Mouse (Mus musculus) hindbrain, postnatal 0 days (tissue): ENCODE results near the gene Tesk1. TPM values are rescaled to one million over a fixed set of nuclear protein-coding genes. Genes with fewer than 3 reads are reported as not detected.

Source experiments
- ATAC-seq: fragments of 200-750 bp; cut with Nextera tagmentation; 2 replicates; pipeline ENCODE4 v1.8.0; 2017; ENCODE audit warnings: mild to moderate bottlenecking, moderate TSS enrichment, moderate library complexity
- DNase-seq: peaks from one replicate; pipeline ENCODE4 v3.0.0-alpha.2; 2015; ENCODE audit warnings: low spot score
- H3K27ac ChIP-seq: fragments of 300-500 bp; sonication (generic); 2 replicates; pipeline ENCODE4 v1.5.1; 2014; ENCODE audit warnings: mild to moderate bottlenecking
- H3K27me3 ChIP-seq: fragments of 300-500 bp; sonication (generic); 2 replicates; pipeline ENCODE4 v1.6.1; 2014; ENCODE audit warnings: low read length, mixed read lengths; ENCODE audit not compliant: insufficient read depth
- H3K36me3 ChIP-seq: fragments of 300-500 bp; sonication (generic); 2 replicates; pipeline ENCODE4 v1.6.1; 2014; ENCODE audit warnings: low read length, mixed read lengths; ENCODE audit not compliant: insufficient read depth
- H3K4me1 ChIP-seq: fragments of 300-500 bp; sonication (generic); 2 replicates; pipeline ENCODE4 v1.6.1; 2014; ENCODE audit warnings: antibody characterized with exemption, low read length, mixed read lengths; ENCODE audit not compliant: insufficient read depth
- H3K4me2 ChIP-seq: fragments of 300-500 bp; sonication (generic); 2 replicates; pipeline ENCODE4 v1.6.1; 2014; ENCODE audit warnings: low read depth, mild to moderate bottlenecking, low read length, moderate library complexity, mixed read lengths
- H3K4me3 ChIP-seq: fragments of 300-500 bp; sonication (generic); 2 replicates; pipeline ENCODE4 v1.5.1; 2014; ENCODE audit warnings: low read length
- H3K9ac ChIP-seq: fragments of 300-500 bp; sonication (generic); replicated peaks from 2 replicates; pipeline ENCODE4 v1.6.1; 2014; ENCODE audit warnings: mild to moderate bottlenecking, low read length, moderate library complexity, mixed read lengths
- H3K9me3 ChIP-seq: fragments of 300-500 bp; sonication (generic); 2 replicates; pipeline ENCODE4 v1.6.1; 2016; ENCODE audit warnings: low read length, mixed read lengths
- CTCF ChIP-seq: IDR thresholded peaks from 2 replicates; pipeline ENCODE4 v1.5.1; 2016; ENCODE audit warnings: antibody characterized with exemption, control low read depth, low read depth
- WGBS: fragments of 180-500 bp; shearing (Covaris S2); extraction: QIAGEN DNeasy Blood & Tissue Kit; methylation state at CpG from one replicate; pipeline ENCODE4 v1.1.7; 2014; 5-methylcytosine and 5-hydroxymethylcytosine counted together
- polyA plus RNA-seq: library from polyadenylated mRNA; unstranded; fragments of >200 nt; fragmentation: Nextera tagmentation; extraction: Ambion mirVana; gene quantifications from 2 replicates; pipeline ENCODE4 v1.2.1, GENCODE M21; 2015
- total RNA-seq: library from RNA; depleted of rRNA; stranded (reverse); fragments of >200 nt; gene quantifications from 2 replicates; pipeline ENCODE4 v1.2.3, GENCODE M21; 2014

Tesk1 gene
- total and polyA plus RNA-seq, 2 experiments from 2014 or later, result 17.8 to 171 TPM

DNA sequence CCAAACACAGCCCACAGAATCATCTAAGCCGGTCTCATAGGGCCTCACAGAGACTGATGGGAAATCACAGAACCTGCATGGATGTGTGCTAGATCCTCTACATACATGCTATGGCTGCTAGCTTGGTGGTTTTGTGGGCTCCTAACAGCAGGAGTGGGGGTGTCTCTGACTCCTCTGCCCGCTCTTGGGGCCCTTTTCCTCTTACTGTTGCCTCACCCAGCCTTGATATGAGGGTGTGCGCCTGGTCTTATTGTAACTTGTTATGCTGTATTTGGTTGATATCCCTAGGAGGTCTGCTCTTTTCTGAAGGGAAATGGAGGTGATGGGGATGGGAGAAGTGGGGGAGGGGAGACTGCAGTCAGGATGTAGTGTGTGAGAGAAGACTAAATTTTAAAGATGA lies 47.9 kb downstream of the Tesk1 start:
- TF ChIP-seq CTCF, result no peak
- Histone ChIP-seq H3K36me3 (no peaks in the 10 kb centered on the region), H3K9ac (no peak overlapping the region), H3K27ac (no peak overlapping the region), H3K4me3 (no peak overlapping the region), H3K4me1 (peaks cover 4% of the 10 kb centered on the region), H3K27me3 (no peaks in the 10 kb centered on the region), H3K9me3 (no peaks in the 10 kb centered on the region), H3K4me2 (no peak overlapping the region)
- DNase-seq (no peak), ATAC-seq (no peak)
- 100% methylated on average over 3 of the region's 3 CpGs for whole genome bisulfite sequencing

DNA sequence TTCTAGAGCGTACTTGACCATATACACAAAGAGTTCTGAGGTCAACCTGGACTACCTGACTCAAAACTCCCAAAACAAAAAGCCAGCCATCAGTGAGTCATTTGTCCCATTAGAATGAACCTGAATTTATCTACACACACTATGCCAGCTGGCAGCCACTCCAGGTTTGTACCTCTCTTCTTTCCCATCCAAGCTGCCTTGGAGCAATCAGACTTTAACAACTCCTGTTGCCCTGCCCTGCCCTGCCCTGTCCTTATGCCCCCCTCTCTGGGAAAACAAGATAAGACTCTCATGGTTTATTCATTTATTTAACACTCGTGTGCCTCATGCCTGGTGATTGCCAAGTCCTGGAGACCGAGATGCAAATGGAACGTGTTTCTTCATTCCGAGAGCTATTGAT lies 49.1 kb downstream of the Tesk1 start:
- ATAC-seq (no peak), DNase-seq (no peak)
- H3K27ac ChIP-seq, result no peak overlapping the region
- no peak overlapping the region for H3K4me2 ChIP-seq
- no peak overlapping the region for H3K4me3 ChIP-seq
- 89% methylated on average over 5 of the region's 5 CpGs for WGBS
- no peaks in the 10 kb centered on the region; the same call in 1 of the 2 replicates for H3K36me3 ChIP-seq
- no peak for TF ChIP-seq CTCF
- H3K27me3 ChIP-seq, result no peaks in the 10 kb centered on the region
- H3K4me1 ChIP-seq, result peaks cover 4% of the 10 kb centered on the region
- H3K9me3 ChIP-seq, result no peaks in the 10 kb centered on the region
- no peak overlapping the region for H3K9ac ChIP-seq

DNA sequence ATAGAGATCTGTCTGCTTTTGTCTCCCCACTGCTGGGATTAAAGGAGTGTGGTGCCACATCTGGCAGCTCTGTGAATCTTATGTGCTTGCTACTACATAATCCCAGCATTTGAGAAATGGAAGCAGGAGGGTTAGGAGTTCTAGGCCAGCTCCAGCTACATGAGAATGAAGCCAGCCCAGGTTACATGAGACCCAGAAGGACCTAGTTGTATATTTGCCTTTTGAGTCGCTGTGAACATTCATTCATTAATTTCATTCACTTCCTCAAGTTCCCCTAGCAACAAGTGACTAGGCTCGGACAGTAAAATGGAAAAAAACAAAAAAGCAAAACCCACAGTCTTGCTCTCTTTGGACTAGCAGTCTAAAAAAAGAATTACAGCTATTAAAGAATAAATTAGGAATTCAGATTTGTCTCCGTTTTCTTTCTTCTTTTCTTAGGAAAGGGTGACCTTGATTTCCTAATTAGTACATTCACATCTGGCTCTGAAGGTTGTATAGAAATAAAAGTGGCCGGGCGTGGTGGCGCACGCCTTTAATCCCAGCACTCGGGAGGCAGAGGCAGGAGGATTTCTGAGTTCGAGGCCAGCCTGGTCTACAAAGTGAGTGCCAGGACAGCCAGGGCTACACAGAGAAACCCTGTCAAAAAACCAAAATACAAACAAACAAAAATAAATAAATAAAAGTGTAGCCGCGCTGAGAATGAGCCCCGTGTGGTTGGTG lies 50.5 kb downstream of the Tesk1 start:
- H3K4me3 ChIP-seq, result peak overlapping the region; percentile 79
- DNase-seq, result peak; percentile 18
- H3K9ac ChIP-seq, result peak overlapping the region; percentile 78
- H3K27me3 ChIP-seq, result no peaks in the 10 kb centered on the region
- no peaks in the 10 kb centered on the region for H3K9me3 ChIP-seq
- peak overlapping the region; percentile 58 for H3K4me2 ChIP-seq
- no peaks in the 10 kb centered on the region; the same call in 1 of the 2 replicates for H3K36me3 ChIP-seq
- peak overlapping the region; percentile 93 for H3K27ac ChIP-seq
- ATAC-seq, result no peak
- peaks cover 4% of the 10 kb centered on the region for H3K4me1 ChIP-seq
- no peak for TF ChIP-seq CTCF
- 35% methylated on average over 12 of the region's 12 CpGs for WGBS

DNA sequence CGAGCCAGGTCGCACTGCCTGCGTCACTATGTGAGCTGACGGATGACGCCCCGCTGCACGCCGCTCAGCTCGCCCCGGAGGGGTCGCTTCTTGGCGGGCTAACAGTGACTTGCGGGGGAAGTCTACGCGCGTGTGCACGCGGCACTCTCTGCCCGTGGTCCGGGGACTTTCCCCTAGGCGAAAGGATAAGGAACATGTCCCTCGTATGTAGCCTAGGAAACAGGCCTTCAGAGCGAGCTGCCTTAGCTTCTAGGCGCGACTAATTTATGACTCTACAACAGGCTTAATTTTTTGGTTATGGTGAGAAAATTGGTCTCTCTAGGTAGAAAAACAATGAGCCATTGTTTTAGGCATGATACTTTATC lies 51.1 kb downstream of the Tesk1 start, which contains the start of gene Ccdc107:
Ccdc107 (plus strand) TSS at position 80 of the 365 bp plus-strand sequence.
- H3K36me3 ChIP-seq, result no peaks in the 10 kb centered on the region; the same call in 1 of the 2 replicates
- H3K4me3 ChIP-seq, result peak within 1 kb of the TSS; percentile 79
- ATAC-seq (peak; percentile 97), DNase-seq (peak; percentile 98)
- TF ChIP-seq CTCF, result peak; percentile 32; the same call in 1 of the 2 replicates
- no peaks in the 10 kb centered on the region for H3K27me3 ChIP-seq
- H3K9ac ChIP-seq, result peak within 1 kb of the TSS; percentile 78
- peak within 1 kb of the TSS; percentile 93 for H3K27ac ChIP-seq
- H3K4me2 ChIP-seq, result peak within 1 kb of the TSS; percentile 58
- no peaks in the 10 kb centered on the region for H3K9me3 ChIP-seq
- peaks cover 4% of the 10 kb centered on the region for H3K4me1 ChIP-seq
- 0% methylated on average over 25 of the region's 25 CpGs for WGBS

DNA sequence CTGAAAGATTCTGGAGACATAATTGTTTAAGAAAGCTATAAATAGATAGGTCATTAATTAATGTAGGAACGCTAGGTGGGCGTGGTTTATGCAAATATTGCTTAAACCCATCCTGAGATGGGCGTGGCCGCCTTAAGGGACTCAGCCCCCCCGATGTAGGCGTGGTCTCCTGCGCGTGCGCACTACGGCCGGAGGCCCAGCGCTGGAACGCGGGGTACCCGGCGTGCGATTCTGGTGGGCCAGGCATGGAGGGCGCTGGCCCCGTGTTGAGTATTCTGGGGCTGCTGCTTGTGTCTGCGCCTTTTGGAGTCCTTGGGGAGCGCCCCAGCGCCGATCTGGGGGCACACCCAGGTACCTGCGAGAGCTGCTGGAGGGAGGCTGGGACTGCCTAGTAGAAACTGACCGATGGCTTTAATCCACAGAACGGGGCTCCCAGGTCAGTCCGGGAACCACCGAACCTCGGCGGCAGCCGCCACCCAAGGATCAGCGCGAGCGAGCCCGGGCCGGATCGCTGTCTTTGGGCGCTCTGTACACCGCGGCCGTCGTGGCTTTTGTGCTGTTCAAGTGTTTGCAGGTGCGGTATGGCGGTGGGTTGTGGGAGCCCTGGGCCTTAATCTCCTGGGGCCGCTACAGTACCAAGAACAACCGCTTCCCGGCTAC lies 51.6 kb downstream of the Tesk1 start:
- ATAC-seq (peak; percentile 90), DNase-seq (peak; percentile 99)
- Histone ChIP-seq H3K9ac (peak overlapping the region; percentile 78), H3K27me3 (no peaks in the 10 kb centered on the region), H3K4me1 (peaks cover 4% of the 10 kb centered on the region), H3K4me2 (peak overlapping the region; percentile 58), H3K9me3 (no peaks in the 10 kb centered on the region), H3K36me3 (no peaks in the 10 kb centered on the region; the same call in 1 of the 2 replicates), H3K27ac (peak overlapping the region; percentile 93), H3K4me3 (peak overlapping the region; percentile 79)
- WGBS, result 0% methylated on average over 47 of the region's 47 CpGs
- TF ChIP-seq CTCF, result peak; percentile 53

DNA sequence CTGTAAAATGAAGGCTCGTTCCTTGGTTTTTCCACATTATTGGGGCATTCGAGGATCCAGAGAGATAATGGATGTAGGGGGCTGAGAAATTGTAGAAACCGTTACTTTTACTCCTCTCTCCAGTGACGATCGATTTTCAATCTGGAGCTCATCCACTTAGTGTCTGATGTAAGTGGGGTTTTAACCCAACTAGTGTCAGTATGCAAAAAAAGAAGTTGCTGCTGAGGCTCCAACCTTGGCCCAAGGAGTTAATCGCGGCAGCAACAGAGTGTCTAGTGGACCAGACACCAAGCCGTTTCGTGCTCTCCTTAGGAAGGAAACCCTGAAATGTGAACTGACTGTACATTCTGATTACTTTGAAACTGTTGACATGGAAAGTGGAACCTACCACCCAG lies 52.1 kb downstream of the Tesk1 start:
- Histone ChIP-seq H3K9ac (peak overlapping the region; percentile 78), H3K4me2 (peak overlapping the region; percentile 58), H3K4me1 (peaks cover 4% of the 10 kb centered on the region), H3K4me3 (peak overlapping the region; percentile 79), H3K9me3 (no peaks in the 10 kb centered on the region), H3K36me3 (no peaks in the 10 kb centered on the region; the same call in 1 of the 2 replicates), H3K27ac (peak overlapping the region; percentile 93), H3K27me3 (no peaks in the 10 kb centered on the region)
- DNase-seq (peak; percentile 37), ATAC-seq (no peak)
- WGBS, result 0% methylated on average over 9 of the region's 9 CpGs
- TF ChIP-seq CTCF, result no peak
